Mouse (Mus musculus) erythroid progenitor cell, adult 5-6 weeks (primary cell): Measurements from ENCODE around the gene Ano7. TPM values are rescaled to one million over a fixed set of nuclear protein-coding genes. Genes with fewer than 3 reads are reported as not detected.

Experiments
- ATAC-seq: replicated peaks from 2 replicates; pipeline ENCODE4 v1.8.0; 2016; ENCODE audit warnings: moderate number of reproducible peaks, mild to moderate bottlenecking, moderate TSS enrichment, inconsistent platforms; ENCODE audit not compliant: poor library complexity, low FRiP score, severe bottlenecking
- total RNA-seq, 2 experiments: library from RNA; stranded (forward) in 1 of 2; stranded (reverse) in 1 of 2; fragments of 150-400 nt in 1 of 2; fragments of 186-747, 209-891 nt in 1 of 2; gene quantifications; 2 replicates each; pipeline versions ENCODE4 v1.2.3 to v1.2.4; 2015 to 2017; ENCODE audit warnings: low replicate concordance in 2 of 2

The Ano7 gene
- total RNA-seq (2015; ENCODE audit: low replicate concordance) (not detected in 2 replicates), total RNA-seq (2017; ENCODE audit: low replicate concordance) (not detected in 2 replicates)

DNA sequence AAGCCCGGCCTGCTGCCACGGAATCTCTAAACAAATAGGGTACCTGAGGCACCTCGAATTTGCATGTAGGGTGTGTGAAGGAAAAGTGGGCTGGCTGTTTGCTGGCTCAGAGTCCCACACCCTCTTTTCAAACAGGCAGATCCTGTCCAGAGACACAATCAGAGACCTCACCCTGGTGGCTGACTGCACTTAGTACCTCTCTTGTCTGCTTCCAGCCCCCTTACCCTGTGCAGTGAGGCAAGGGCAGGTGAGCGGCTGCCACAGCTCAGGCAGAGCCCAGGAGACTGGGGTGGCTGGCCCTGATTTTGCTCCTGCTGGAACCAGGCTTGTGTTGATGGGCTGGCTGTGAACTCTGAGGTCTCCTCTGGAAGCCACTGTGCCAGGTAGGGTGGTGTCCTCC lies at the start of gene Ano7:
TSS of gene Ano7 (plus strand) at position 266 of the 400 bp plus-strand sequence.
- no peak for ATAC-seq

DNA sequence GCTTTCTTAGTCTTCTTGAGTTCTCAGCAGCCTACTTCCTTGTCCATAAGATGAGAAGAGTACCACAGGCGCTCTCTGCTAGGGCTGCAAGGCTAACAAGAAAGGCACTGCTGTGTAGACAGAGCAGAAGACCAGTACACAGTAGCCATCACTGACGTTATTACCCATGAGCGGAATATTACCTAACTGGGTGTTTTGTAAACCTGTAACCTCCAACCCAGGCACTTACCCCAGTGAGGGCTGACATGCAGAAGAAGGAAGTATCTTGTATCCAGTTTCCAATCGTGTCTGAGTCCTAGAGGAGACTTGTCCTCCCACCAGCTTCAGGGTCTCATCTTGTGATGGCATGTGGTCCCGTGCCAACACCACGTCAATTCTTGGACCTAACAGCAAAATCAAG lies 49.8 kb upstream of the Ano7 start:
- ATAC-seq = no peak

- no peak for ATAC-seq
Measured at GRCm38 (mm10) chr1:93326446-93326845, 47.3 kb upstream of the Ano7 start.

DNA sequence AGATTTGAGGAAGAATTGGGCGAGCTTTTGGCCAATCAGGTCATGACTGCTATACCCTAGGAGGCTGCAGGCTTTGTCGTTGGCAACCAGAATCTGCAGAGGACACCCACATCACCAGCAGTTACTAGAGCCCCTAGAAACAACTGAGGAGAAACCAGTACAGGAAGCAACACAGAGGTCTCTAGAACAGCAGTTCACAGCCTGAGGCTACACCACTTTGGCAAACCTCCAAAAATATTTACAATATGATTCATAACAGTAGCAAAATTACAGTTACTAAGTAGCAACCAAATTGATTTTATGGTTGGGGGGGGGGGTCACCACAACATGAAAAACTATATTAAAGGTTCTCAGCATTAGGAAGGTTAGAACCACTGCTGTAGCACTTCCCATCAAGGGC lies 39.1 kb upstream of the Ano7 start:
- ATAC-seq = no peak

- ATAC-seq = peak; percentile 91
Measured at GRCm38 (mm10) chr1:93342648-93343503, 30.9 kb upstream of the Ano7 start, which contains the start of the genes Ppp1r7 and Pask. Gene Ppp1r7 (plus strand): TSS chr1:93342854. Gene Pask (minus strand): TSS chr1:93343482.

- ATAC-seq = peak; percentile 91
Measured at GRCm38 (mm10) chr1:93343504-93344047, 30.2 kb upstream of the Ano7 start.

DNA sequence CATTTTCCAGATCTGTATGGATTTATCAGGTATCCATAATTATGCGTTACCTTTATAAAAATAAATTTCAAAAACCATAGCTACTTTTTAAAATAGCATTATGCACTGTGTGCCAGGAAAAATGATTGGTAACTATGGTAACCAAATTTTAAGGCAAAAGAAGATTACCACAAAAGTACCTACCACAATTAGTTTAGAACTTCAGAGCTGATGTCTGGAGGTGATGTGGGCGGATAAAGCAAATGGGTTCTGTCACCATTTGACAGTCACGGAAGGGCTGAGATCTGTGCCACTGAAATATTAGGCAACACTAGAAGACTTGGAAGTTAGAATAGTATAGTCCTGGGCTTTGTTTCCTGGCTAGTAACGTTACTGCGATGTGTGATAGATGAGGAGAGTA lies 26.6 kb upstream of the Ano7 start:
- no peak for ATAC-seq

DNA sequence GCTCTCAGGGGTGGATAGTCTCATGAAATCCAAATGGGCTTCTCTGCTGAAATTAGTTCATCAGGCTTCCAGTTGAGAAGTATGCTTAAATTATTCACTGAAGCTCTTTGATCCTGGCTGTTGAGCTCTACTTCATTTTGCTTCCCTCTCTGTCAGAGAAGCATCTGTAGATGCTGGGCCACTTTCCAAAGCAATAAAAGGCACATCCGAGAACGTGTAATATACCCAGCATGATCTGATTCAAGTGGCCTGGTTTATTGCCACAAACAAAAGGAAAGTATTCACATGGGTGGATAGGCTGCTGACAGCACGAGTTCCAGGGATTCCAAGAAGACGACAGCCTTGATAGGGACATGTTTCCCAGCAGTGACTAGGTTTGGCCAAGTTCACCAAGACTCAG lies 24.0 kb upstream of the Ano7 start:
- no peak for ATAC-seq

GRCm38 (mm10) chr1:93352724-93353123 lies 21.0 kb upstream of the Ano7 start:
- no peak for ATAC-seq

GRCm38 (mm10) chr1:93362661-93363060 lies 11.1 kb upstream of the Ano7 start:
- ATAC-seq = no peak

DNA sequence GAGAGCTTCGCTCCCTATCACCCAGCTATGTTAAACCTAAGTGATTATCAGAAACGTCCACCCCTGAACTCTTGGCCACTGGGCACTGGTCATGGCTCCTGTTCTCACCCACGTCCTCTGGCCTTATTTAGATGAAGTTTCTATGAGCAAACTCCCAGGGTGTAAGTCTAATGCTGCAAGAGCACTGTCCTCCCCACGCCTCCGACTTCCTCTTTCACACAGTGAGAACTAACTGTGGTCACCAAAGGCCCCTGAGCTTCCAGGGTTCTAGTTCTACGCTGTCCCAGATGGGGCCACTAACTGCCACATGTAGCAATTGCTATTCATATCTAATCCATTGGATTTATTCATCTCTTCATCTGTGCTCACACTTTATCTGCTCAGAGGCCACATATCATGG lies 8.1 kb upstream of the Ano7 start:
- no peak for ATAC-seq

DNA sequence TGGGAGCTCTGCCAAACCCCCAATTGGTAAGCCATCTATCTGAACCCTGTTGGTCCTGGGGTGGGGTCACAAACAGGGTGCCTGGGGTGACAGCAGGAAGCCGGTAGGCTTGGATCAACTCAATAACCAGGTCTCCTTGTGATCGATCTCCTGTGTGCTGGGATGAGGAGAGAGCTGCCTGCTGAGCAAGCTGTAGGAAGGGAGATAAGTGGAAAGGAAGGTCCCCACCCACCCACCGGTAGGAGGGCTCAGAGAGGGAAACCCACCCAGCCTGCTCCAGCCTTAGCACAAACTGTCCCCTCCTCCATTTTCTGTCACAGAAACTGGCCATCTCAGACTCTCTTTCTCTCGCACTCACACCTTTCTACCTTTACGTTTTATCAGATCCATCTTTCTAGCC lies 3.6 kb downstream of the Ano7 start:
- ATAC-seq = no peak

GRCm38 (mm10) chr1:93379117-93379516 lies 5.4 kb downstream of the Ano7 start:
- no peak for ATAC-seq

GRCm38 (mm10) chr1:93387198-93387597 lies 13.5 kb downstream of the Ano7 start:
- ATAC-seq = no peak

GRCm38 (mm10) chr1:93388906-93389305 lies 15.2 kb downstream of the Ano7 start:
- ATAC-seq = no peak

- ATAC-seq = no peak
Measured at GRCm38 (mm10) chr1:93401191-93402052, 27.7 kb downstream of the Ano7 start.

- no peak for ATAC-seq
Measured at GRCm38 (mm10) chr1:93403403-93403802, 29.7 kb downstream of the Ano7 start.

DNA sequence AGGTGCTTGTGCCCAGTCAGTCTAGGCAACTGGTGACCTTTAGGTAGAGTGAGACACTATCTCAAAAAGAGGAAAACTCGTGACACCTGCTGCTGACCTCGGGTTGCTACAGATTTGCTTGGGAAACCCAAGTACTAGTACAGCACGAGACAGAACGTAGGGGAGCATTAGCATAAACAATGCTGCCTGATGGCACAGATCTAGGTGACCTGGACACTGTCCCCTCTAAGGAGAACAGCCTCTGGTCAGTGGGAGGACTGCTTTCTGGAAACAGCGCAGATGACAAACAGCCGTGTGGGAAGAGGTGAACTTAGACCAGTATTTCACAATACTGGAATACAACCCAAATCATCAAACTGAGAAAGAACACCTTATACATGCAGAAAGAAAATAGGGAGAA lies 58.4 kb downstream of the Ano7 start:
- ATAC-seq = no peak

GRCm38 (mm10) chr1:93439321-93439720 lies 65.6 kb downstream of the Ano7 start:
- no peak for ATAC-seq

- ATAC-seq = peak; percentile 83
Measured at GRCm38 (mm10) chr1:93444405-93445110, 70.8 kb downstream of the Ano7 start.
